Mouse (Mus musculus): ENCODE measurements around the gene Hoxd11. TPM values are rescaled to one million over a fixed set of nuclear protein-coding genes. Genes with fewer than 3 reads are reported as not detected.
A peak's percentile ranks its signal among the peaks of the same experiment; 100 is the strongest.

The Hoxd11 gene
- polyA plus RNA-seq, 1 experiment from 2014 or later: 59.6 TPM

- Histone ChIP-seq H3K4me1 (ENCODE audit: control insufficient read depth, insufficient read depth, low read length) (peaks cover 26% of the 10 kb centered on the region), H3K4me2 (ENCODE audit: low read depth, severe bottlenecking) (peak overlapping the region; percentile 90), H3K27ac (replicated peaks; ENCODE audit: low read depth, low read length) (peak overlapping the region; percentile 97), H3K9ac (ENCODE audit: low read length) (peak overlapping the region; percentile 98), H3K36me3 (ENCODE audit: control insufficient read depth, insufficient read depth, low read length) (no peaks in the 10 kb centered on the region), H3K9me3 (ENCODE audit: control insufficient read depth, low read length) (no peaks in the 10 kb centered on the region), H3K4me3 (ENCODE audit: low read depth, low read length) (peak overlapping the region; percentile 66), H3K27me3 (ENCODE audit: control insufficient read depth, insufficient read depth, low read length) (peaks cover 6% of the 10 kb centered on the region; the same call in 1 of the 2 replicates)
- ATAC-seq (ENCODE audit: insufficient number of reproducible peaks, low FRiP score, low TSS enrichment, low read depth) (no peak), DNase-seq (ENCODE audit: low spot score) (peak; percentile 71)
- WGBS: 1% methylated on average over 12 of the region's 12 CpGs
These were observed 9.6 kb downstream of the Hoxd11 start for GRCm38 (mm10) chr2:74688795-74689573.

GRCm38 (mm10) chr2:74689574-74690337 lies 10.4 kb downstream of the Hoxd11 start:
- H3K4me3 ChIP-seq (ENCODE audit: low read depth, low read length): peak overlapping the region; percentile 66

GRCm38 (mm10) chr2:74690338-74690716 lies 11.0 kb downstream of the Hoxd11 start:
- H3K4me1 ChIP-seq (ENCODE audit: control insufficient read depth, insufficient read depth, low read length): peaks cover 29% of the 10 kb centered on the region
- H3K9me3 ChIP-seq (ENCODE audit: control insufficient read depth, low read length): no peaks in the 10 kb centered on the region
- DNase-seq (ENCODE audit: low spot score): no peak
- H3K36me3 ChIP-seq (ENCODE audit: control insufficient read depth, insufficient read depth, low read length): no peaks in the 10 kb centered on the region
- peak overlapping the region; percentile 97 for H3K27ac ChIP-seq (replicated peaks; ENCODE audit: low read depth, low read length)
- H3K27me3 ChIP-seq (ENCODE audit: control insufficient read depth, insufficient read depth, low read length): peaks cover 6% of the 10 kb centered on the region; the same call in 1 of the 2 replicates
- peak overlapping the region; percentile 66 for H3K4me3 ChIP-seq (ENCODE audit: low read depth, low read length)
- peak overlapping the region; percentile 93 for H3K4me2 ChIP-seq (ENCODE audit: low read depth, severe bottlenecking)
- H3K9ac ChIP-seq (ENCODE audit: low read length): peak overlapping the region; percentile 98
- no peak for ATAC-seq (ENCODE audit: insufficient number of reproducible peaks, low FRiP score, low TSS enrichment, low read depth)
- 4% methylated on average over 8 of the region's 8 CpGs for WGBS

More at GRCm38 (mm10) chr2:74689574-74690337, 10.4 kb downstream of the Hoxd11 start:
- DNase-seq (ENCODE audit: low spot score) (peak; percentile 81), ATAC-seq (ENCODE audit: insufficient number of reproducible peaks, low FRiP score, low TSS enrichment, low read depth) (no peak)
- H3K36me3 ChIP-seq (ENCODE audit: control insufficient read depth, insufficient read depth, low read length): no peaks in the 10 kb centered on the region
- WGBS: under 1% methylated on average over 24 of the region's 24 CpGs
- H3K9me3 ChIP-seq (ENCODE audit: control insufficient read depth, low read length): no peaks in the 10 kb centered on the region
- peak overlapping the region; percentile 90 for H3K4me2 ChIP-seq (ENCODE audit: low read depth, severe bottlenecking)
- H3K9ac ChIP-seq (ENCODE audit: low read length): peak overlapping the region; percentile 98
- peaks cover 6% of the 10 kb centered on the region; the same call in 1 of the 2 replicates for H3K27me3 ChIP-seq (ENCODE audit: control insufficient read depth, insufficient read depth, low read length)
- peak overlapping the region; percentile 97 for H3K27ac ChIP-seq (replicated peaks; ENCODE audit: low read depth, low read length)
- H3K4me1 ChIP-seq (ENCODE audit: control insufficient read depth, insufficient read depth, low read length): peaks cover 24% of the 10 kb centered on the region

GRCm38 (mm10) chr2:74691022-74691951 lies 11.9 kb downstream of the Hoxd11 start, which contains the start of gene Hoxd10:
Gene Hoxd10 (plus strand): TSS chr2:74691924.
- Histone ChIP-seq H3K9me3 (ENCODE audit: control insufficient read depth, low read length) (no peaks in the 10 kb centered on the region), H3K27ac (replicated peaks; ENCODE audit: low read depth, low read length) (peak within 1 kb of the TSS; percentile 94), H3K9ac (ENCODE audit: low read length) (peak within 1 kb of the TSS; percentile 96), H3K4me1 (ENCODE audit: control insufficient read depth, insufficient read depth, low read length) (peaks cover 34% of the 10 kb centered on the region), H3K4me2 (ENCODE audit: low read depth, severe bottlenecking) (peak within 1 kb of the TSS; percentile 93), H3K36me3 (ENCODE audit: control insufficient read depth, insufficient read depth, low read length) (no peaks in the 10 kb centered on the region), H3K4me3 (ENCODE audit: low read depth, low read length) (peak within 1 kb of the TSS; percentile 61), H3K27me3 (ENCODE audit: control insufficient read depth, insufficient read depth, low read length) (peaks cover 6% of the 10 kb centered on the region; the same call in 1 of the 2 replicates)
- under 1% methylated on average over 56 of the region's 56 CpGs for WGBS
- DNase-seq (ENCODE audit: low spot score) (peak; percentile 90), ATAC-seq (ENCODE audit: insufficient number of reproducible peaks, low FRiP score, low TSS enrichment, low read depth) (peak; percentile 80)

- Histone ChIP-seq H3K4me1 (ENCODE audit: control insufficient read depth, insufficient read depth, low read length) (peaks cover 42% of the 10 kb centered on the region), H3K36me3 (ENCODE audit: control insufficient read depth, insufficient read depth, low read length) (no peaks in the 10 kb centered on the region), H3K4me2 (ENCODE audit: low read depth, severe bottlenecking) (peak overlapping the region; percentile 93), H3K27me3 (ENCODE audit: control insufficient read depth, insufficient read depth, low read length) (peaks cover 6% of the 10 kb centered on the region; the same call in 1 of the 2 replicates), H3K4me3 (ENCODE audit: low read depth, low read length) (peak overlapping the region; percentile 61), H3K27ac (replicated peaks; ENCODE audit: low read depth, low read length) (peak overlapping the region; percentile 94), H3K9ac (ENCODE audit: low read length) (peak overlapping the region; percentile 96), H3K9me3 (ENCODE audit: control insufficient read depth, low read length) (no peaks in the 10 kb centered on the region)
- ATAC-seq (ENCODE audit: insufficient number of reproducible peaks, low FRiP score, low TSS enrichment, low read depth): peak; percentile 28; the same call in 1 of the 2 replicates
- DNase-seq (ENCODE audit: low spot score): peak; percentile 66
- WGBS: 2% methylated on average over 35 of the region's 35 CpGs
These were observed 12.8 kb downstream of the Hoxd11 start for GRCm38 (mm10) chr2:74691995-74692807.

- no peaks in the 10 kb centered on the region for H3K36me3 ChIP-seq (ENCODE audit: control insufficient read depth, insufficient read depth, low read length)
- peaks cover 3% of the 10 kb centered on the region; the same call in 1 of the 2 replicates for H3K27me3 ChIP-seq (ENCODE audit: control insufficient read depth, insufficient read depth, low read length)
- no peaks in the 10 kb centered on the region for H3K9me3 ChIP-seq (ENCODE audit: control insufficient read depth, low read length)
- 2% methylated on average over 20 of the region's 20 CpGs for WGBS
- ATAC-seq (ENCODE audit: insufficient number of reproducible peaks, low FRiP score, low TSS enrichment, low read depth) (no peak), DNase-seq (ENCODE audit: low spot score) (peak; percentile 62)
- peak overlapping the region; percentile 61 for H3K4me3 ChIP-seq (ENCODE audit: low read depth, low read length)
- peak overlapping the region; percentile 96 for H3K9ac ChIP-seq (ENCODE audit: low read length)
- peaks cover 39% of the 10 kb centered on the region for H3K4me1 ChIP-seq (ENCODE audit: control insufficient read depth, insufficient read depth, low read length)
- H3K4me2 ChIP-seq (ENCODE audit: low read depth, severe bottlenecking): peak overlapping the region; percentile 93
- H3K27ac ChIP-seq (replicated peaks; ENCODE audit: low read depth, low read length): peak overlapping the region; percentile 94
These were observed 13.6 kb downstream of the Hoxd11 start for GRCm38 (mm10) chr2:74692808-74693431.

GRCm38 (mm10) chr2:74693432-74693827 lies 14.1 kb downstream of the Hoxd11 start:
- Histone ChIP-seq H3K9ac (ENCODE audit: low read length) (peak overlapping the region; percentile 96), H3K27ac (replicated peaks; ENCODE audit: low read depth, low read length) (peak overlapping the region; percentile 94), H3K4me2 (ENCODE audit: low read depth, severe bottlenecking) (peak overlapping the region; percentile 93), H3K4me1 (ENCODE audit: control insufficient read depth, insufficient read depth, low read length) (peaks cover 39% of the 10 kb centered on the region), H3K27me3 (ENCODE audit: control insufficient read depth, insufficient read depth, low read length) (no peaks in the 10 kb centered on the region; the same call in 1 of the 2 replicates), H3K4me3 (ENCODE audit: low read depth, low read length) (peak overlapping the region; percentile 61), H3K9me3 (ENCODE audit: control insufficient read depth, low read length) (no peaks in the 10 kb centered on the region), H3K36me3 (ENCODE audit: control insufficient read depth, insufficient read depth, low read length) (no peaks in the 10 kb centered on the region)
- ATAC-seq (ENCODE audit: insufficient number of reproducible peaks, low FRiP score, low TSS enrichment, low read depth) (no peak), DNase-seq (ENCODE audit: low spot score) (peak; percentile 54)
- 7% methylated on average over 4 of the region's 4 CpGs for WGBS

Data from limb, embryonic 11.5 days (tissue).